Mouse (Mus musculus) neural tube, embryonic 15.5 days (tissue): ENCODE results near the gene Fbxo28. TPM values are rescaled to one million over a fixed set of nuclear protein-coding genes. Genes with fewer than 3 reads are reported as not detected.

ENCODE experiments used
- ATAC-seq: fragments of 200-750 bp; cut with Nextera tagmentation; 2 replicates; pipeline ENCODE4 v1.8.0; 2017; ENCODE audit warnings: mild to moderate bottlenecking, moderate TSS enrichment, moderate library complexity; ENCODE audit not compliant: low FRiP score
- H3K27ac ChIP-seq: fragments of 300-500 bp; sonication (generic); replicated peaks from 2 replicates; pipeline ENCODE4 v1.5.1; 2015; ENCODE audit warnings: mild to moderate bottlenecking, inconsistent platforms
- H3K27me3 ChIP-seq: fragments of 300-500 bp; sonication (generic); replicated peaks from 2 replicates; pipeline ENCODE4 v1.6.1; 2015; ENCODE audit warnings: inconsistent platforms
- H3K36me3 ChIP-seq: fragments of 300-500 bp; sonication (generic); 2 replicates; pipeline ENCODE4 v1.6.1; 2015; ENCODE audit warnings: inconsistent platforms
- H3K4me1 ChIP-seq: fragments of 300-500 bp; sonication (generic); 2 replicates; pipeline ENCODE4 v1.6.1; 2015; ENCODE audit warnings: inconsistent platforms
- H3K4me2 ChIP-seq: fragments of 300-500 bp; sonication (generic); 2 replicates; pipeline ENCODE4 v1.6.1; 2015; ENCODE audit warnings: inconsistent platforms, mild to moderate bottlenecking, moderate library complexity
- H3K4me3 ChIP-seq: fragments of 300-500 bp; sonication (generic); replicated peaks from 2 replicates; pipeline ENCODE4 v1.5.1; 2015; ENCODE audit warnings: mild to moderate bottlenecking, inconsistent platforms
- H3K9ac ChIP-seq: fragments of 300-500 bp; sonication (generic); replicated peaks from 2 replicates; pipeline ENCODE4 v1.6.1; 2015; ENCODE audit warnings: mild to moderate bottlenecking, inconsistent platforms
- H3K9me3 ChIP-seq: fragments of 300-500 bp; sonication (generic); replicated peaks from 2 replicates; pipeline ENCODE4 v1.6.1; 2016; ENCODE audit warnings: inconsistent platforms
- WGBS: fragments of 180-500 bp; shearing (Covaris S2); methylation state at CpG from one replicate; pipeline ENCODE4 v1.1.7; 2015; ENCODE audit warnings: mixed read lengths; 5-methylcytosine and 5-hydroxymethylcytosine counted together
- polyA plus RNA-seq: library from polyadenylated mRNA; unstranded; fragments of >200 nt; fragmentation: Nextera tagmentation; extraction: Ambion mirVana; gene quantifications from 2 replicates; pipeline ENCODE4 v1.2.1, GENCODE M21; 2015

Fbxo28 gene
- polyA plus RNA-seq, 1 experiment from 2014 or later, result 23.6 TPM

DNA sequence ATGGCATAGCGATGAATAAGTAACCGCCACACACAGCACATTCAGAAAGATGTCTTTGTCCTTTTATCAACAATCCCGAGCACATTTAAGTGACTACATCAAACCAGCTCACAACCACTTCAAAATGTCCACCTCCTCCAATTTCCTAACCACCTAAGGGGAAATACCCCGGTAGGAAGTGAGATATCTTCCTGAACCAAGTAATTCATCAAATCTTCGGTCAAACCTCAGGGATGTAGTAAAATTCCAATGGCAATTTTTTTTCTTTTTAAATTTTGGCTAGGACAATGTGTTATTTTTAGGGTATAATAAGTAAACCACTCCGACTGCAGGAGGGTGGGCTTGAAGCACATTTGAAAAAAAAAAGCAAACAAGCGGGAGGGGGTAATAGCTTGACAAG is 1.1 kb downstream of the Fbxo28 start:
- Histone ChIP-seq H3K27ac (no peak overlapping the region; the same call in 1 of the 2 replicates), H3K4me3 (peak overlapping the region; percentile 99), H3K9me3 (no peaks in the 10 kb centered on the region), H3K36me3 (0 out of 2 replicates have a peak, but pooled peaks cover 6% of the 10 kb centered on the region), H3K9ac (peak overlapping the region; percentile 98), H3K4me2 (peak overlapping the region; percentile 62), H3K27me3 (no peaks in the 10 kb centered on the region), H3K4me1 (peaks cover 36% of the 10 kb centered on the region)
- ATAC-seq, result no peak
- 25% methylated on average over 7 of the region's 7 CpGs for WGBS

DNA sequence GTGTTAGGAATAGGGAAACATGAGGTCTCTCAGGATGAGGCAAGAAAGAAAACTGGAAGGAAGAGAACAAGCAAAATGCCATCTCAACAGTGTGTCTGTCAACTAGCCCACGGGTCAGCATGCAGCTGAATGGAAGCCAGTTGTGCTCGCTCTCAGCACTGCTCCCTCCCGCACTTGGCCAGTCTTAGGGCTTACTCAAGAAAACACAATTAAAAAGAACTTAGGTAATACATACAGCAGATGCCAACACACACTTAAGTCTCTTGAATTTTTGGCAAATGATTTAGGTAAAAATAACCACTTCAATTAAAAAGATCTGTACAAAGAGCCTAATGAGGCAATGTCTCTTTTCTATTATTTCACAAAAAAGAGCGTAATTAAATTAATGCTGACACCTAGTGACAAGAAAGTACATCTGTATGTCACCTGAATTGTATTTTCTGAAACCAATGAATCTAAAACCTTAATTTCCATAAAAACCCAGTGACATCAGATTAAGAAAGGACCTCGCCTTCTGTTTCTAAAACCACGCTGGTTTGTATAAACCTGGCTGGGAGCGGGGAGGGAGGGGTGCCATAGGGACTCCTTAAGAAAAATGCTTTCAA is 2.4 kb downstream of the Fbxo28 start:
- 54% methylated on average over 7 of the region's 7 CpGs for whole genome bisulfite sequencing
- H3K4me1 ChIP-seq, result peaks cover 36% of the 10 kb centered on the region
- 0 out of 2 replicates have a peak, but pooled peaks cover 6% of the 10 kb centered on the region for H3K36me3 ChIP-seq
- H3K9me3 ChIP-seq, result no peaks in the 10 kb centered on the region
- no peak overlapping the region for H3K27ac ChIP-seq
- peak overlapping the region; percentile 99 for H3K4me3 ChIP-seq
- ATAC-seq, result no peak
- no peaks in the 10 kb centered on the region for H3K27me3 ChIP-seq
- H3K9ac ChIP-seq, result peak overlapping the region; percentile 98; the same call in 1 of the 2 replicates
- H3K4me2 ChIP-seq, result peak overlapping the region; percentile 62

DNA sequence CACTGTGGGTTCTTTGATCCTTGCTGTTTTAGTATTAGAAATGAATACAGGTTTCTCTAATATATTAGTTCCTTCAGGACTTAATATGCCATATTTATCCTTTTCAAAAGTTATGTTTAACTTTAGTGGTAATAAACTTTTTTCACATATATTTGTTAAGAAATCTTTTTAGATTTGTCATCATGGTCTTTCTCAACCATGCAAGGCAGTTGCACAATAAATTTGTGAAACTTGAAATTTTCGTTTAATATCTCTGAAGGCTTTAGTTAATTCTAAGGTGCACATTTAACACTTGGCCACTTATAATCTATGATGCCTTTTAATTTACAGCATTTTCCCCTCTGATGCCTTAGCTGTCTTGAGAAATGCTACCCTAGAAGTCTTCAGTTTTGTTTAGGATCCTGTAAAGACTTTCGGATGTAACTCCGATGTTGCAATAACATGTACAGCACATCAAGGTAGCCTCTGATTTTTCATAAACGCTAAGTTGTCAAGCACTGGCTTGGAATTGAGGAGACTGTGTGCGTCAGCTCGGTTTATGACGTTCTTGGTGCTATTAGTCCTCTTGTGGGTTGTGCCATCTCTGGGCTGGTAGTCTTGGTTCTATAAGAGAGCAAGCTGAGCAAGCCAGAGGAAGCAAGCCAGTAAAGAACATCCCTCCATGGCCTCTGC is 7.5 kb downstream of the Fbxo28 start:
- Histone ChIP-seq H3K27me3 (no peaks in the 10 kb centered on the region), H3K4me1 (peaks cover 38% of the 10 kb centered on the region), H3K4me2 (no peak overlapping the region), H3K9ac (no peak overlapping the region), H3K4me3 (no peak overlapping the region), H3K36me3 (peaks cover 10% of the 10 kb centered on the region), H3K9me3 (no peaks in the 10 kb centered on the region), H3K27ac (no peak overlapping the region)
- WGBS, result 90% methylated on average over 7 of the region's 7 CpGs
- ATAC-seq, result no peak

DNA sequence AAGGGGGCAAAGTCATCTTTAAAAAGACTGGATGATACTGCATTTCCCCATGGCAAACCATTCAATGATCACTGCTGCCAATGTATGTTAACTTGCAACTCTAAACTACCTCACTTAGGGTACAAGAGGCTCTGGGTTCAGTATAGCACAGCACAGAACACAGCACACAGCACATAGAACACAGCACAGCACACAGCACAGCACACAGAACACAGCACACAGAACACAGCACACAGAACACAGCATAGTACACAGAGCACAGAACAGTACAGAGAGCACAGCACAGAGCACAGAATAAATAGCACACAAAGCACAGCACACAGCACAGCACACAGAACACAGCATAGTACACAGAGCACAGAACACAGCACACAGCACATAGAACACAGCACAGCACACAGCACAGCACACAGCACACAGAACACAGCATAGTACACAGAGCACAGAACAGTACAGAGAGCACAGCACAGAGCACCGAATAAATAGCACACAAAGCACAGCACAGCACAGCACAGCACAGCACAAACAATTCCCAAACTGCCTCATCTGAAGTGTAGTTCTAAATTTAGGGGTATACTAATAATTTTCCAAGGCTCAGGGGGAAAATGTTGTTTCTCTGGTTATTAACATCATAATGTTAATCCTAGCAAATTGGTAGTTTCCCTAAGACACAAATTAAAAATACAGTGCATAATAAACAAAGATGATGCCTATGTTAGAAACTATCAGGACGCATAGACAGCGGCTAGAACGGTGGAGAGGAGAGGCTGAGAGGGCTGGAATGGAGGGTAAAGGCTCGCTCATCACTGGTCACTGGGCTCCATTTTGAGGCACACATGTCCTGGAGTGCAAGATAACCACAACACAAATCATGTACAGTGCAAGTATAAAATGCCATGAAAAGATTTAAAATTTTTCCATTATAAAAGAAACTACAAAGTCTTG is 9.1 kb downstream of the Fbxo28 start:
- ATAC-seq, result peak; percentile 87
- peaks cover 17% of the 10 kb centered on the region for H3K36me3 ChIP-seq
- no peaks in the 10 kb centered on the region for H3K9me3 ChIP-seq
- H3K4me2 ChIP-seq, result peak overlapping the region; percentile 1; the same call in 1 of the 2 replicates
- no peak overlapping the region for H3K9ac ChIP-seq
- H3K27me3 ChIP-seq, result no peaks in the 10 kb centered on the region
- H3K4me3 ChIP-seq, result no peak overlapping the region
- H3K27ac ChIP-seq, result peak overlapping the region; percentile 35
- WGBS, result 60% methylated on average over 5 of the region's 5 CpGs
- H3K4me1 ChIP-seq, result peaks cover 24% of the 10 kb centered on the region

DNA sequence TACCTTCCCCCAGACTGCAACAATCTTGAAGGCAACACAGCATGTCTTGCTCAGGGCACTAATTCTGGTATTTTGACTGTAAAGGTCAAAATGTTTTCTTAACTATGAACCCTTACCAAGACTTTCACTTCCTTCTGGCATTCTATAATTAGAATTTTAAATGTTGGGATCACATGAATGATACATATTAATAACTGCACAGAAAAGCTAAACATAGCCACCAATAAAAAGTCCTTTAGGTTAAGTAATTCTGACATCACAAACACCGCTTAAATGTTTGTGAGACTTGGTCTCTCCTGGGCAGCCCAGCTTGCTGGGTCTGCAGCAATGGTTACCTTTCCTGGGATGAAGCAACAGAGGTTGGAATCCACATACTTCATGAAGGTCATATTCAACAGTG is 15.5 kb downstream of the Fbxo28 start:
- H3K4me3 ChIP-seq, result no peak overlapping the region
- ATAC-seq, result no peak
- peaks cover 64% of the 10 kb centered on the region for H3K36me3 ChIP-seq
- peaks cover 3% of the 10 kb centered on the region; the same call in 1 of the 2 replicates for H3K4me1 ChIP-seq
- no peak overlapping the region for H3K9ac ChIP-seq
- no peak overlapping the region for H3K4me2 ChIP-seq
- H3K27me3 ChIP-seq, result no peaks in the 10 kb centered on the region
- no peaks in the 10 kb centered on the region for H3K9me3 ChIP-seq
- H3K27ac ChIP-seq, result no peak overlapping the region
- 98% methylated on average over 1 of the region's 1 CpGs for WGBS

DNA sequence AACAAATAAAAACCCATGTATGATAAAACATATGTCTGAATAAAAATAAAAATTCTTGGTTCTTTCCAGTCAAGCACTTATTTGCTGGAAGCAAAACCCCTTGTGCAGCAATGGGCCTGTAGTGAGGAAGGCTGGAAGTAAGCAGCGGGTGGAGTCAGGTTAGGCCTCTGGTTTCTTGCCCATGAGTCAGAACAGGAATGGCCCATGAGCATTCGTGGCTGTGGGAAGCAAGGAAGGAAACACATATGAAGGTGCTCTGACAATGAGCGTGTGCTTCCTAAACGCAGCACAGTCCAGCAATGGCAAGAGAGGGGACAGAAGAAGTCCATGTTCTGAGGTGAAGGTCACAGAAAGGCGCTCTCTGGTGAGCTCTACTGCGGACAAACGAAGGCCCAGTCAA is 16.9 kb downstream of the Fbxo28 start:
- WGBS, result 94% methylated on average over 7 of the region's 7 CpGs

DNA sequence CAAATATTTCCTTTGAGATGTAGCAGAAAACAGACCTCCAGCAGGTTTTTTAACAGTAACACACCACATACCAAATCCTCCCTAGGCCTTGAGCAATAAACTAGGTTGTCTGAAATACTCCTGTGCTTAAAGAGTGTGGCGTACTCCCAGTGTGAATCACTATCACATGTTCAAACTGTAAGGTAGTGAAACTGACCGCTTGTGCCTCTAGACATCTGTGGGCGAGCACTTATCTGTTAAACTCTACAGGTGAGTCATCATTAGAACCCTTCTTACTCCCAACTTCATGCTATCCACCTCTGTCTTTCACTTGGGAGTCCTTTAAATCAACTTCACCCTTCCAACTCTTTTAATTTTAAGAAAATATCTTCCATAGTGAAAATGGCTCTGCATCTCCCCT is 18.3 kb downstream of the Fbxo28 start:
- WGBS, result 96% methylated on average over 3 of the region's 3 CpGs
- H3K4me3 ChIP-seq, result no peak overlapping the region

More for the DNA sequence above, 16.9 kb downstream of the Fbxo28 start:
- H3K9ac ChIP-seq, result no peak overlapping the region
- H3K4me1 ChIP-seq, result no peaks in the 10 kb centered on the region
- H3K9me3 ChIP-seq, result no peaks in the 10 kb centered on the region
- peaks cover 69% of the 10 kb centered on the region for H3K36me3 ChIP-seq
- H3K4me3 ChIP-seq, result no peak overlapping the region
- ATAC-seq, result no peak
- no peak overlapping the region for H3K27ac ChIP-seq
- no peak overlapping the region for H3K4me2 ChIP-seq
- no peaks in the 10 kb centered on the region for H3K27me3 ChIP-seq

DNA sequence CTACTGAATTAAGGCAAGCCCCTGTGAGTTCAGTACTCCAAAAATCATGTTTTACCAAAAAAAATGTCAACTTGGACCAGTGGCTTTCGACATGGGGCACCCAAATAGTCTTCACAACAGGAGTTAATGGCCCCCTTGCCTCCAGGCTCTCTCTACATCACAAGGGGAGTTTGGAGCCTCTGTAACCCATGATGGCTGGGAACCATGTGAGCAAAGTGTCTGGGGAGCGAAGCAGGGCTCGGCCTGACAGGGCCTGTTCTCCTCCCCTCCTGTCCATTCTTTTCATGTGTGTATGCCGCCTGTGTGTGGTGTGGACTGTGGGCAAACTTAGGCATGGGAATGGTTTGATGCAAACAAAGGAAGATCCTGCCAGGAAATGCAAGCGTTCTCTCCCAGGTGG is 27.2 kb downstream of the Fbxo28 start:
- WGBS, result 94% methylated on average over 5 of the region's 5 CpGs
- no peak overlapping the region for H3K4me2 ChIP-seq
- H3K9ac ChIP-seq, result no peak overlapping the region
- no peaks in the 10 kb centered on the region for H3K9me3 ChIP-seq
- H3K4me3 ChIP-seq, result no peak overlapping the region
- H3K27ac ChIP-seq, result no peak overlapping the region
- no peaks in the 10 kb centered on the region for H3K4me1 ChIP-seq
- no peaks in the 10 kb centered on the region for H3K27me3 ChIP-seq
- ATAC-seq, result no peak
- H3K36me3 ChIP-seq, result peaks cover 64% of the 10 kb centered on the region

More for the DNA sequence above, 18.3 kb downstream of the Fbxo28 start:
- no peak overlapping the region for H3K27ac ChIP-seq
- no peaks in the 10 kb centered on the region for H3K9me3 ChIP-seq
- no peak for ATAC-seq
- no peak overlapping the region for H3K4me2 ChIP-seq
- H3K4me1 ChIP-seq, result no peaks in the 10 kb centered on the region
- no peak overlapping the region for H3K9ac ChIP-seq
- no peaks in the 10 kb centered on the region for H3K27me3 ChIP-seq
- H3K36me3 ChIP-seq, result peaks cover 74% of the 10 kb centered on the region

DNA sequence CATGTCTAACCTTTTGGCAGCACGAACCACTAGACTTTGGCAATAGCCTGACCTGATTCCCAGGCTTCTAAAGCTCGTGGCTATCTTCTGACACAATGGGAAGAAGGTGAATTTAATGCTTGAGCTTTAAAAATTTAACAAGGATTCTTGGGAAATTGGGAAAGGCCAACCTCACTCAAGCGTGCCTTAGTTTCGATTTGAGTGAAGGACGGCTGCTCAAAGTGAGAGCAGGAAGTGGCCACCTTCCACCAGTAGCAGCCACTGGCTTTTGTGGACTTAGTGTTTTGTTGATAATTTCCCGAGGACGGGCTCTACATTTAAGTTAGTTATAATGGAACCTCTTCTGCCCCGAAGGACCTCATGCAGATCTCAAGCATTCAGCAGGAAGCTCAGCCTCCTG is 28.2 kb downstream of the Fbxo28 start:
- WGBS, result 95% methylated on average over 8 of the region's 8 CpGs

DNA sequence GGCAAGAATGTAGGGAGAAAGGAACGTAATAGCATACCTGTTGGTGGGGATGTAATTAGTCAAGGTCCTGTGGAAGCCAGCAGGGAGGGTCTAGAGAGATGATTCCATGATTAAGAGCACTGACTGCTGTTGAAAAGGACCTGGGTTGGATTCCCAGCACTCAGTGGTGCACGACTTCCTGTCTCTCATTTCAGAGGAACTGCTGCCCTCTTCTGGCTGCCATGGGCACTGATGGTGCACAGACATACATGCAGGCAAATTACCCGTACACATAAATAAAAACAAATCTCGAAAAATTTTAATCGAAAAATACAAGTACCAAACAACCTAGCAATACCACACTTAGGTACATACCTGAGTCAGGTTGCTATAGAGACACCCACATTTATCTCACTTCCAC is 30.1 kb downstream of the Fbxo28 start:
- Histone ChIP-seq H3K27me3 (no peaks in the 10 kb centered on the region), H3K36me3 (peaks cover 35% of the 10 kb centered on the region), H3K9ac (no peak overlapping the region), H3K4me2 (no peak overlapping the region), H3K4me3 (no peak overlapping the region), H3K9me3 (no peaks in the 10 kb centered on the region), H3K27ac (no peak overlapping the region), H3K4me1 (no peaks in the 10 kb centered on the region)
- no peak for ATAC-seq
- WGBS, result 95% methylated on average over 5 of the region's 5 CpGs

More for the DNA sequence above, 28.2 kb downstream of the Fbxo28 start:
- Histone ChIP-seq H3K9ac (no peak overlapping the region), H3K27me3 (no peaks in the 10 kb centered on the region), H3K4me1 (no peaks in the 10 kb centered on the region), H3K4me3 (no peak overlapping the region), H3K27ac (no peak overlapping the region), H3K36me3 (peaks cover 53% of the 10 kb centered on the region), H3K9me3 (no peaks in the 10 kb centered on the region), H3K4me2 (no peak overlapping the region)
- no peak for ATAC-seq

DNA sequence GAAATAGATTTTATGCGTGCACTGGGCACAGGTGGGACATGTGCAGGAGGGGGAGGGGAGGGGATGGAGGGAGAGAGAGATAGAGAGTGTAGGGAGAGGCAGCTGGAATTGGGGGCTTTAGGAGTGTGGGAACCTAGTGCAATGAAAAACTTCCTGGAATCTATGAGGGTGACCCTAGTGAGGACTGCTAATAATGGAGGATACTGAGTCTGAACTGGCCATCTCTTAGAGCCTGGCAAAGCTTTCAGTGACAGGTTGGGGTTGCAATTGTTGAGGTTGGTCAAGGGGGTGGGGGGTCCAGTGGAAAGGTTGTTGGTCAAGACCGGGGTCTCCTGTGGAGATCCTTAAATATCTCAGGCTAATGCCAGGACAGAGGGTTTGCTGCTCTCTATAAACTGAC is 31.1 kb downstream of the Fbxo28 start:
- no peak overlapping the region for H3K4me3 ChIP-seq
- H3K27me3 ChIP-seq, result no peaks in the 10 kb centered on the region
- H3K9me3 ChIP-seq, result no peaks in the 10 kb centered on the region
- ATAC-seq, result no peak
- H3K27ac ChIP-seq, result no peak overlapping the region
- WGBS, result 81% methylated on average over 2 of the region's 2 CpGs
- no peak overlapping the region for H3K9ac ChIP-seq
- peaks cover 26% of the 10 kb centered on the region for H3K36me3 ChIP-seq
- H3K4me1 ChIP-seq, result no peaks in the 10 kb centered on the region
- no peak overlapping the region for H3K4me2 ChIP-seq
